Mouse (Mus musculus): ENCODE measurements at regions not wholly inside any gene's neighbourhood (a gene's known extent, or its start where the extent isn't known, plus 50 kb on each side); places are given as distances from the start of the nearest gene placed in this dataset.

DNA sequence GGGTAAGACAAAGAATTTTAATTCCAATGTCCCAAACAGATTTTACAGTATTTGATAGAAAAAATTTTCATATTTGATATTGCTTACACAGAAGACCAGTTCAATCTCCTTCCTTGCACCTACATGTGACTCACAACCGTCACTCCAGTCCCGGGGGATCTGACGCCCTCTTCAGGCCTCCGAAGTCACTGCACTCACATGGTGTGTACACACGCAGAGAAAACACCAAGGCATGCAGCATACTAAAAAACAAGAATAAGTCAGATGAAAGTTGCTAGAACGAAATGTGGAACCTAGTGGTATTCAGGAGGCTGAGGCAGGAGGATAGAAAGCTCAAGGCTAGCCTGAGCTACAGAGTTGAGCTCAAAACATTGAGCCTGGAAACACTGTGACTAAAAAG lies 59.7 kb upstream of the Pim1 start:
- TF ChIP-seq CTCF (conservative IDR thresholded peaks at IDR 0.05; ENCODE audit: insufficient read depth, insufficient read length, low read depth, low read length) (no peak), POLR2A (IDR thresholded peaks at IDR 0.05; ENCODE audit: low read depth, low read length) (no peak)

Data from kidney, adult 2 months (tissue).